Mouse (Mus musculus) stomach, postnatal 0 days (tissue): ENCODE measurements around the gene Nubp2.

Source experiments
- CTCF ChIP-seq: IDR thresholded peaks from 2 replicates; pipeline ENCODE4 v1.5.1; 2016; ENCODE audit warnings: antibody characterized with exemption, low read depth, mild to moderate bottlenecking, moderate library complexity
- EP300 ChIP-seq: optimal IDR thresholded peaks from 2 replicates; pipeline ENCODE3; 2016; ENCODE audit warnings: antibody characterized with exemption

DNA sequence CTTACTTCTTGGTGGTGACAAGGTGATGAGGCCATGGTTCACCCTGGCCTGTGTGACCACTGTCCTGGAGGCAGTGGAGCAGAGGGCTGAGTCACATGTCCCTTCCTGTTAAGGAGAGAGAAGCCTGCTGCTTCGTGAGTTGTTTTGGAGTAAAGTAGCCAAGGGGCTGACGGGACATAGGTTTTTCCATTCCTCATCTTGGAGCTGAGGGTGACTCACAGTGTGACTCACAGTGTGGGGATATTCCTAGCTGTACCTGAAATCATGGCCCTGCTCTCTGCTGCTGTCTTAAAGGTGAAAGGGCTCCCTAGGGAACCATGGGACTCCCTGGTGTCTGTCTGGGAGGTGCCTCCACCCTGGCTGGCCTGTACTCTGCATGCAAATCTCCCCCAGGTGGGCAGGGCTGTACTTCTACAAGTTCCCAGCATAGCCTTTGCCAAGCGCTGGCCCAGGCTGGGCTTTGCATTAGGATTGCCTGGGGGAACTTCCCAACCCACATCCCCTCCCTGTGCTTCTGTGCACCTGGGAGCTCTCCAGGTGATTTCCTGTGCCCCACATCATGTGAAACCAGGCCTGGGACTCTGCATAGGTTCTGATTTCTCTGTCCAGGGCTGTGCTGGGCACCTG, 30.2 kb downstream of the Nubp2 start:
- TF ChIP-seq CTCF (no peak), EP300 (no peak)
